In the genomic region with DNA sequence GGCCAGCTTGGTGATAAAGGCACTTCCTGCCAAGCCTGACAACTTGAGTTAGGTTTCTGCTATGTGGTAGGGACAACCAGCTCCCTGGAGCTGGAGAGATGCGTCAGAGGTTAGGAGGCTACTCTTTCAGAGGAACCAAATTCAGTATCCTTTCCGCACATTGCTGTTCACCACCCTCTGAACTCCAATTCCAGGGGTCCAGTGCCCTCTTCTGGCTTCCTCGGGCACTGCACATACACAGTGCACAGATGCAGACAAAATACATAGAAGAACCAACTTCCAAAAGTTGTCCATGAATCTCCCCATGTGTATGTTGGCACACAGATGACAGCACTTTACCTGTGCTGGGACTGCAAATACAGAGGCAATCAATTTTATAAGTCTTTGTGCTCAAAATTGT, we compare ENCODE assay signal across 9 mouse cellular contexts. TPM values are rescaled to one million over a fixed set of nuclear protein-coding genes. Genes with fewer than 3 reads are reported as not detected.
A peak's percentile ranks its signal among the peaks of the same experiment; 100 is the strongest.
DNase-seq lines count a peak whose midpoint lies in the region; ATAC-seq and TF ChIP-seq lines count a peak whose summit lies in the region.
"Had no signal": no experiment of that assay in that cellular context is flagged by ENCODE, and none has a peak within 500 bp of the region (broad histone marks: within the 10 kb centered on the region; RNA-seq: fewer than 3 reads in every experiment).

No protein-coding gene starts in this region.

- no peaks in the 10 kb centered on the region for H3K27me3 ChIP-seq in forebrain, embryonic 14.5 days (replicated peaks; ENCODE audit: control insufficient read depth, insufficient read depth, low read length)
- H3K27me3 ChIP-seq in forebrain, embryonic 16.5 days (replicated peaks; ENCODE audit: control insufficient read depth, insufficient read depth, low read length): no peaks in the 10 kb centered on the region
- no peaks in the 10 kb centered on the region for H3K27me3 ChIP-seq in lung, postnatal 0 days (replicated peaks; ENCODE audit: insufficient read depth, low read length)
- H3K27me3 ChIP-seq: stomach, embryonic 15.5 days had no signal

- H3K9me3 ChIP-seq in forebrain, embryonic 14.5 days (replicated peaks; ENCODE audit: control insufficient read depth, low read length): no peaks in the 10 kb centered on the region
- no peaks in the 10 kb centered on the region for H3K9me3 ChIP-seq in forebrain, embryonic 16.5 days (ENCODE audit: control insufficient read depth, low read length)
- no peaks in the 10 kb centered on the region for H3K9me3 ChIP-seq in lung, postnatal 0 days (ENCODE audit: low read length)
- H3K9me3 ChIP-seq: stomach, embryonic 15.5 days had no signal

- no peak for ATAC-seq in forebrain, embryonic 14.5 days
- ATAC-seq in forebrain, embryonic 16.5 days: no peak
- peak; percentile 53 for ATAC-seq in lung, postnatal 0 days

- peak; percentile 19 for DNase-seq in forebrain, embryonic 14.5 days (ENCODE audit: low spot score)
- DNase-seq in right cerebral cortex, adult 2 months (ENCODE audit: low spot score in 2 of 2): peak; percentile 59 to 60
- DNase-seq in right cerebral cortex, postnatal 36 days (ENCODE audit: low spot score in 2 of 2): no peak
- DNase-seq in cerebellum, postnatal 10 days: peak; percentile 73 to 75
- peak; percentile 69 to 86 for DNase-seq in heart, postnatal 14 days
- peak; percentile 67 for DNase-seq in lung, postnatal 0 days (ENCODE audit: low spot score)
- peak; percentile 68 to 86 for DNase-seq in spleen, postnatal 4 days (ENCODE audit: low spot score in 2 of 2)

- TF ChIP-seq EP300 in lung, postnatal 0 days (IDR thresholded peaks at IDR 0.05): no peak

- no peaks in the 10 kb centered on the region for H3K4me1 ChIP-seq in forebrain, embryonic 14.5 days (ENCODE audit: control insufficient read depth, insufficient read depth, low read length)
- no peaks in the 10 kb centered on the region for H3K4me1 ChIP-seq in forebrain, embryonic 16.5 days (replicated peaks; ENCODE audit: control insufficient read depth, insufficient read depth, low read length)
- H3K4me1 ChIP-seq in lung, postnatal 0 days (ENCODE audit: insufficient read depth, low read depth, low read length): no peaks in the 10 kb centered on the region
- H3K4me1 ChIP-seq: stomach, embryonic 15.5 days had no signal

- no peak overlapping the region for H3K9ac ChIP-seq in forebrain, embryonic 14.5 days (ENCODE audit: low read length)
- no peak overlapping the region for H3K9ac ChIP-seq in forebrain, embryonic 16.5 days (replicated peaks; ENCODE audit: low read depth, low read length)
- no peak overlapping the region for H3K9ac ChIP-seq in lung, postnatal 0 days (replicated peaks; ENCODE audit: low read depth)
- H3K9ac ChIP-seq: stomach, embryonic 15.5 days had no signal

- peak; percentile 87 for TF ChIP-seq CTCF in lung, postnatal 0 days (IDR thresholded peaks at IDR 0.05)

- H3K27ac ChIP-seq in forebrain, embryonic 14.5 days (ENCODE audit: low read depth, low read length): no peak overlapping the region
- no peak overlapping the region for H3K27ac ChIP-seq in forebrain, embryonic 16.5 days (ENCODE audit: low read length)
- no peak overlapping the region for H3K27ac ChIP-seq in lung, postnatal 0 days (ENCODE audit: low read length)
- H3K27ac ChIP-seq: stomach, embryonic 15.5 days had no signal

- 60% methylated on average over 3 of the region's 3 CpGs for WGBS in forebrain, embryonic 14.5 days
- 60% methylated on average over 3 of the region's 3 CpGs for WGBS in forebrain, embryonic 16.5 days
- WGBS in lung, postnatal 0 days: 40% methylated on average over 3 of the region's 3 CpGs

- peaks cover 41% of the 10 kb centered on the region for H3K36me3 ChIP-seq in forebrain, embryonic 14.5 days (ENCODE audit: control insufficient read depth, insufficient read depth, low read length)
- no peaks in the 10 kb centered on the region for H3K36me3 ChIP-seq in forebrain, embryonic 16.5 days (ENCODE audit: control insufficient read depth, insufficient read depth)
- H3K36me3 ChIP-seq in lung, postnatal 0 days (ENCODE audit: insufficient read depth, low read length): no peaks in the 10 kb centered on the region
- H3K36me3 ChIP-seq: stomach, embryonic 15.5 days had no signal

- H3K4me2 ChIP-seq in forebrain, embryonic 14.5 days (ENCODE audit: low read length): no peak overlapping the region
- H3K4me2 ChIP-seq in forebrain, embryonic 16.5 days (ENCODE audit: low read length): no peak overlapping the region
- H3K4me2 ChIP-seq in lung, postnatal 0 days (replicated peaks; ENCODE audit: low read depth, low read length): no peak overlapping the region
- H3K4me2 ChIP-seq: stomach, embryonic 15.5 days had no signal

- no peak overlapping the region for H3K4me3 ChIP-seq in forebrain, embryonic 14.5 days (ENCODE audit: low read depth, low read length)
- H3K4me3 ChIP-seq in forebrain, embryonic 16.5 days (replicated peaks; ENCODE audit: low read length): no peak overlapping the region
- no peak overlapping the region for H3K4me3 ChIP-seq in lung, postnatal 0 days (ENCODE audit: low read depth, low read length)
- H3K4me3 ChIP-seq: stomach, embryonic 15.5 days had no signal

- intact Hi-C loops in heart, postnatal 14 days (cut with DNase I): loop anchor here (5.0 kb wide), 2 partner anchors 61 to 146 kb away; no protein-coding TSS in a partner anchor

RNA-seq across cellular contexts. Expression of a gene that starts 22.0 kb away (rescaled TPM):
- polyA plus RNA-seq in forebrain, embryonic 14.5 days (2014; fragmentation: Nextera tagmentation; extraction: Ambion mirVana): 57.8 and 59.0 TPM in 2 replicates
- polyA plus RNA-seq in forebrain, embryonic 16.5 days (2015; fragmentation: Nextera tagmentation; extraction: Ambion mirVana): 43.2 and 52.6 TPM in 2 replicates
- total RNA-seq in heart, postnatal 14 days (2021): 10 to 100 TPM; 59.5 to 73.4 TPM
- 88.6 and 98.4 TPM in 2 replicates for polyA plus RNA-seq in lung, postnatal 0 days (2015; fragmentation: Nextera tagmentation; extraction: Ambion mirVana)

RNA-seq across cellular contexts. Expression of a gene that starts 36.3 kb away (rescaled TPM):
- 188 and 214 TPM in 2 replicates for polyA plus RNA-seq in forebrain, embryonic 14.5 days (2014; fragmentation: Nextera tagmentation; extraction: Ambion mirVana)
- polyA plus RNA-seq in forebrain, embryonic 16.5 days (2015; fragmentation: Nextera tagmentation; extraction: Ambion mirVana): 231 and 248 TPM in 2 replicates
- 1 to 10 TPM; 4.3 to 5.0 TPM for total RNA-seq in heart, postnatal 14 days (2021)
- 4.9 and 5.6 TPM in 2 replicates for polyA plus RNA-seq in lung, postnatal 0 days (2015; fragmentation: Nextera tagmentation; extraction: Ambion mirVana)

RNA-seq across cellular contexts. Expression of a gene that starts 53.0 kb away (rescaled TPM):
- 71.7 and 86.6 TPM in 2 replicates for polyA plus RNA-seq in forebrain, embryonic 14.5 days (2014; fragmentation: Nextera tagmentation; extraction: Ambion mirVana)
- polyA plus RNA-seq in forebrain, embryonic 16.5 days (2015; fragmentation: Nextera tagmentation; extraction: Ambion mirVana): 107 and 109 TPM in 2 replicates
- 10 to 100 TPM; 36.9 to 40.5 TPM for total RNA-seq in heart, postnatal 14 days (2021)
- polyA plus RNA-seq in lung, postnatal 0 days (2015; fragmentation: Nextera tagmentation; extraction: Ambion mirVana): 42.3 and 49.4 TPM in 2 replicates

Comparison
In these comparisons a context has a peak if more than half of its experiments do, and no peak if none do; other contexts are left out.
1. DNase-seq: peak in forebrain, embryonic 14.5 days (single experiment), right cerebral cortex, adult 2 months (2 of 2), cerebellum, postnatal 10 days (2 of 2), heart, postnatal 14 days (2 of 2), lung, postnatal 0 days (single experiment) and spleen, postnatal 4 days (2 of 2); none in right cerebral cortex, postnatal 36 days (0 of 2).
2. RNA of a gene that starts 36.3 kb away (polyA plus RNA-seq): 231 to 248 TPM in forebrain, embryonic 16.5 days and 188 to 214 TPM in forebrain, embryonic 14.5 days; 4.9 to 5.6 TPM in lung, postnatal 0 days; every median in the first group is over 10 times any median in the second.